Mouse (Mus musculus): Measurements from ENCODE around the gene Ano10. TPM values are rescaled to one million over a fixed set of nuclear protein-coding genes. Genes with fewer than 3 reads are reported as not detected.
A peak's percentile ranks its signal among the peaks of the same experiment; 100 is the strongest.
"Not testable (repeated sequence)": the region's sequence is repeated elsewhere in the genome, so short reads cannot be mapped to it uniquely, and the experiment has no call there.

The Ano10 gene
- total RNA-seq, 1 experiment from 2014 or later, result 24.4 TPM

DNA sequence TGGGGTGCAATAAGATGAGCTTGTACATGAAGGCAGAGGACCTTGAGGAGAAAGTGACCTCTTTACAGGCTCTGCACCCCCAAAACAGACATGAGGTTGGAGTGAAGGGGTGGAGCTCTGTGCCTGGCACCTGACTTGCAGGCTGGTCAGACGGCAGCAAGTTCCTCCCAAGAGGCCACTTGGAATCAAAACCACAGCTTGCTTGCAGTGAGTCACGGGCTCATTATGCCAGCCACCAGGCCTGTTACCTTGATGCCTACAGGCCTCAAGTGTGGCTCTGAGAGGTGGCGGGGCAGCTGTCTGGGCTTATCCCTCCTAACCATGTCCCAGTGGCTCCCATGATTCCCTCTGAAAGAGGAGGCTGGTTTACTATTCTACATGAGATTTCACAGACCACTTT, 114.1 kb downstream of the Ano10 start:
- no peak for ATAC-seq (ENCODE audit: extremely low read depth, insufficient number of reproducible peaks, low FRiP score, poor library complexity, severe bottlenecking)

DNA sequence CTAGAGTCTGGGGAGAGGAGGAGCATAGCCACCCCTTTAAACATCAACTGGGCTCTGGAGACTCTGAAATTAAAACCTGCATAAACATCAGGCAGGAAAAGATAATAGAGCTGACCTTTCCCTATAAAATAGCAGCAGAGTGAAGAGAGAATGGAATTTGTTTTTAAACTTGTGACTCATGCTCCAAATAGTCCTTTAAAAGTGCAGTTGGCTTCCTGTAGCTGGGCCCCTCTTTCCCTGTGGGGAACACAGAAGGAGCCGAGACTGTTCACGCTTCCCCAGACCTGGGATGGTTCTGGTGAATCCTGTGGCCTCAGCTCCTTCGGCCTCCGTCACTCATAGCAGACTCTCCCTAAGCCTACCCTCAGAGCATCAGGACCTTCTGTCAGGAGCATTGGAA, 115.8 kb downstream of the Ano10 start:
- ATAC-seq (ENCODE audit: extremely low read depth, insufficient number of reproducible peaks, low FRiP score, poor library complexity, severe bottlenecking), result no peak

DNA sequence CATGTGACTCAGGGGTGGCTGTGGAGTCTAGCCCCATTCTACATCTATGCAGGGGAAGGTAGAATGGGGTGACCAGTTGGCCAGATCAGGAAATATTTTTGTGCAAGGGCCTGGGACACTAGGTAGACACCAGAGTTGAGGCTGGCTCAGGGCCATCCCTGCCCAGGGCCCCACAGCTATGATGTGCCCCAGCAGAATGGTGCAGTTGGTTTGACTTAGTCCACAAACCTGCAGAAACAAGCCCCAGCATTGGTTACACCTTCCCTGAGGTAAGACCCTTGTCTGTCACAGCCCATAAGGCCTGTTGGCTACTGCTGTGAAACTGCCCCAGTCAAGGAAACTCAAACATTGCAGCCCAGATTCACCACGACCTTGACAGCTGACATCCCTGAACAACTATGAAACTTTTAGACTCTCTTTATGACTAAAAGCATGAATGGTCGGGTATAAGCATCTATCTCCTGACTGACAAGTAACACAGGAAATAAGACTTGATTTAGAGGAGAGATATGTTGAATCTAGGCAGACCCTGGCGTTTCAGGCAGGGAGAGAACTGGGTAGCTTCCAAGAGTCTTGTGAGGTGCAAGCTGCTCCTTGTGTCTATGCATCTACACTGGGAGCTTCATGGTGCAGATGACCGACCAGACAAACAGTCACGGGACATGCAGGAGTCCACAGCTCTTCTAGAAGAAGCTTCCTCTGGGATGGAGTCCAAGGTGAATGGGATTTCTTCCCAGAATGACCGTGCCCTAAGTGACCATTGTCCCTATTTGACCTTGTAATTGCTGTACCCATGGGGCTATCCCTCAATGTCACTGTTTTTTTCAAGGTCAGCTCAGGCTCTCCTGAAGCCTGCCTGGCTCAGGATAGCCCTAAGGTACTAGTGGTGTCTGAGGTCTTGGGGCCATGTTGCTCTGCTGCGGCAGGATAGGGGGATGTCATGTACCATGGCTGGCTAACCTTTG, 116.7 kb downstream of the Ano10 start:
- no peak for ATAC-seq (ENCODE audit: extremely low read depth, insufficient number of reproducible peaks, low FRiP score, poor library complexity, severe bottlenecking)

DNA sequence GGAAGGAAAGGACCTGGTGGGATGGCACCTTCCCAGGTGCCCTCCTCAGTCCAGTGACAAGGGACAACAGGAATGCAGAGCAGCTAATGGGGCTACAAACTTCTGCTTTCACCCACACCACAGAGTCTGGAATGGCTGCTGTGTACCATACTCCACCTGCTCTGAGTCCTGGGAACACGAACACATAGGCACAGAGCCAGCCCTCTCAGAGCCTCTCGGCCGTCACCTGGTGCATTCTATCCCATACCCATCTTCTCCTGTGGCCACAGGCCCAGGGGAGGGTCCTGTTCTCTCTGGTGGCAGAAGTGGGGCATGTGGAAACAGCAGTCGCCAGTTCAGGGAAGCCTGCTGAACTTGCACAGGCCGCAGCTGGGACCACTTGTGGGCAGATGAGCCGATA, 119.5 kb downstream of the Ano10 start:
- no peak for ATAC-seq (ENCODE audit: extremely low read depth, insufficient number of reproducible peaks, low FRiP score, poor library complexity, severe bottlenecking)

DNA sequence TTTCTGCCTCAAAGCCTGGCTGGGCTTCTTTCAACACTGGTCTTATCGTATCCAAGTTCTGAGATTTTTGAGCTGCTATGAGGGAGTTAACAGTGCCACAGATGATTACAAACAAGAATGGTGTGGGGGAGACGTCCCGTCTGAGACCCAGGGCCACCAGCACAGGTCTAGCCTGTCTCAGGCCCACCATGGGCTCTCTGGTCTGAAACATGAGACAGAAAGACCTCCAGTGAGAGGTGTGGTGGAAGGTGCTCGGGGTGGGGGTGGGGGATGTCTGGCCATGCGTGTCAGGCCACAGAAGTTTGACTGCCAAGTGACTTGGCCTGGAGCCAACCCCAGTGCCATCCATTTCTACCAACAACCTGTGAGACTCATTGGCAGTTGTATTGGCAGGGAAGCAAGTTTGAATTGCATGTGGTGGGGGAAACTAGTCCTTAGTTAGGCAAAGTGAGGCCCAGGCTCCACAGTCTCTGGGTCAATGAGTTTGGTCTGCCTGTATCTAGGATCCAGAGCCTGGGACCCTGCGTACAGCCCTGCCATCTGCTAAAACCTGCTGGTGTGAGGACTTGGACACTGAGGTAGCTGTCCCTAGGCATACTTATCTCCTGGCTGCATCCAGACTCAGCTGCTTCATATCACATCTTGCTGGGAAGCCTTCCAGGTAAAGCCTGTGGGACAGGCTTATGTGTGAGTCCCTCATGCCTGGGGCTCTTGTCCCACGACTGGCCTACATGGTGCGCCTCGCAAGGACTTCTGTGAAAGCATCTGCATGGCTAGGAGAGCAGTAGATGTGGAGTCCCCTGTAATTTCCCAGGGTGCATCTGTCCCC, 120.6 kb downstream of the Ano10 start:
- no peak for ATAC-seq (ENCODE audit: extremely low read depth, insufficient number of reproducible peaks, low FRiP score, poor library complexity, severe bottlenecking)

DNA sequence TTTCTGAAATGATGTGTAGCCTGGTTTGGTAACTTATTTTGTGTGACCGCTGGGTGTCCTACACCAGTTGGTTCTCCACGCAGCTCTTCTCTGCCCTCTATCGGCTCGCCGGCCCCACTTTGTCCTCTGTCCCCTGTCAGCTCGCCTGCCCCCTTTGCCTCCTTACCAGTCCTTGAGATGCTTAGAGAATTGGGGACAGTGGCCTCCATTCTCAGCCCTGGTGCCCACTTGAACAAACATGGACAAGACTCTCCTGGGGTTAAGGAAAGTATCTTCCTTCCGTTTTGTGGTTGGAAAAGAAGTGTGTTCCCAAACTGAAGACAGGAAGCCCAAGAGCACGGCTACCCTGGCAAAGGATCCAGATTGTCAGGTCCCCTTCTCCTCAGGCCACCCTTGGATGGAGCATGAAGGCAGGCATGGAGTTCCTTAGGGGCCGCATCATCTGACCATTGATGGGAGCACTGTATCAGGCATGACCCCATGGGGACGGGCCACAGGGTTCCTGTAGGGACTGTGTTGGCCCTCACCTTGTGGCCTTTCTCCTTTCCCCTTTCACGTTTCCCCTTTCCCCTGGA, 121.5 kb downstream of the Ano10 start:
- ATAC-seq (ENCODE audit: extremely low read depth, insufficient number of reproducible peaks, low FRiP score, poor library complexity, severe bottlenecking), result no peak

DNA sequence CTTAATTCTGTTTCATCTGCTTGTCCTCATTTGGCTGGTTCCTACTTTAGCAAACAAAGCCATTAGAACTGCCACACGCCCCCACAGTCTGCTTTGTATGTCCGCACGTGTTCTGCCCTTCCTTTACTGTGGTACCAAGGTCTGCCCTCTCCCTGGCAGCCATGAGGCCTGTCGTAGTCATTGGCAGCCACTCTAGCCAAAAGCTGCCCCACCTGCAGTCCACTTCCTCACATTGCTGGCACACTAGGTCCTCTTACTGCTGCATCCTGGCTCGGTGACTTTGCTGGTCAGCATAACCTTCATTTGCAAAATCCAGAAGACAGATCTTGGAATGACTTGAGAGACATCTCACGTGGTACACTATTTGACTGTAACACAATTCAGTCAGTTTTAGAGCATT, 124.3 kb downstream of the Ano10 start:
- no peak for ATAC-seq (ENCODE audit: extremely low read depth, insufficient number of reproducible peaks, low FRiP score, poor library complexity, severe bottlenecking)

DNA sequence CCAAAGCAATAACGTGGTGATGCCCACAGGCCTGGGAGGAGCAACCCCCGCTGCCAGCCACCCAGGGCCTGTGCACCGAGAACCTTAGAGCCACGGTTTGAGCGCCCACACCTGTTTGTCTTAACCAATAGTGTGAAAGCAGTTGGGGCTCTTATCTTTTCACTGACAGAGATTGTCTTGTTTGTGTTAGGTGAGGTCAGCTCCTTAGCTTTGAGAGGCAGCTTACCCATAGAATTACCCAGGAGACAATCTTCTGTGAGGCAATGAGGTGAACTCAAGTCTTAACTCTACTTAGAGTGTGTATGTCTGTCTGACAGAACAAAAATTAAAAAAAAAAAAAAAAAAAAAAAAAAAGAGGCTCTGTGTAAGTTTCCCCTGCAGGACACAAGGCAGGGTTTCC, 126.5 kb downstream of the Ano10 start:
- ATAC-seq (ENCODE audit: extremely low read depth, insufficient number of reproducible peaks, low FRiP score, poor library complexity, severe bottlenecking), result not testable (repeated sequence)

DNA sequence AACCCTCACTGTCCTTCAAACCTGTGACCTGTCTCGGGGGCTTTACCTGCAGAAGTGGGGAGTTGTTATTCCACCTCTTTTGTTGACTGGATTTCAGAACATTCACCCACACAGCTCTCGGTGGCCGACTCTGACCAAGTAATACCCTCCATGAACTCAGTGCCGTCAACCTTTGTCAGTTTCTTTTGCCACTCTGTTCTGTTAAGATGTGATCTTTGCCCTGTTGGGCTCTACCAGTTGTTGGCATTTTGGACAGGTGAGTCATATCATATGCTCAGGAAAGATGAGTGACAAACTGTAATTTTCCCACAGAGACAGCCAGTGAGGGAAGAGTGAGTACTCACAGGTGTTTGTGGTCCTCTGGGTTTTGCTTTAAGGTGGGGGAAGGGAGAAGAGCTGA, 129.7 kb downstream of the Ano10 start:
- ATAC-seq (ENCODE audit: extremely low read depth, insufficient number of reproducible peaks, low FRiP score, poor library complexity, severe bottlenecking), result no peak

DNA sequence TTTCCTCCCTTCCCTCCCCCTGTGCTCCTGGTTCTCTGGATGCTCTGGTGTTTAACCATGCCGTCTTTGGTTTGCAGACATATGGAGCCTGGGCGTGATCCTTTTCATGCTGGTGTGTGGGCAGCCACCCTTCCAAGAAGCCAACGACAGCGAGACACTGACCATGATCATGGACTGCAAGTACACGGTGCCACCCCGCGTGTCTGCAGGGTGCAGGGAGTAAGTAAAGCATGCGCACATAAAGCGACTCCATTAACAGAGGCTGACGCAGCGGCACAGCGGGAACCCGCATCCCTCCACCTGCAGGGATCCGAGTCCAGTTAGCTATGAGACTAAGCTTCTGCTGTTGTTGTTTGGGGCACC, 137.2 kb downstream of the Ano10 start:
- no peak for ATAC-seq (ENCODE audit: extremely low read depth, insufficient number of reproducible peaks, low FRiP score, poor library complexity, severe bottlenecking)

DNA sequence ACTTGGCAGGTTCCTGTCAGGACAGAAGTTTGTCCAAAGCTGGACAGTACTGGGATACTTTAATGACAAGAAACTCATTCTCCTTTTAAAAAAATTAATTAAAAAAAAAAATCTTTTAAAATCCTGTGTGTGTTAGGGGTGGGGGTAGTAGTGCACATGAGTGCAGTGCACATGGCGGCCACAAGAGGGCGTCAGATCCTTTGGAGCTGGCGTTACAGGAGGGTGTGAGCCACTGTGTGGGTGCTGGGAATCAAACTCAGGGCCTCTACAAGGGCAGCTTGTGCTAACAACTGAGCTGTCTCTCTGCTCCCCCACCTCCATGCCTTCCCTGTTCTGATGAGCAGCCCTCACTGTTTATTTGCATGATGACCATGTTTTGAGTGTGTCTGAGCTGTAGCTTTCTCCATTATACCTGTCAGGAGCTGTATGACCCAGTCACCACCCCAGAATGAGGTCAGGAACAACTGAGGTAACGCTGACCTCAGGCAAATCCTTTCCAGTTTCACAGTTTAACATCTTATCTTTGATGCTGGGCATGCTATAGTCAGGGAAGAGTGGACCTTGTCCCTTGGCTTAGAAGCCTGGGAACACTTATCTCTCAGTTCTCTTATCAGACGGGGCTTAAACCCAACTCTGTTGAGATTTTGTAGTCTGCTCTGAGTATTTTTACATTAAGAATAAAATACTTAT, 137.7 kb downstream of the Ano10 start:
- ATAC-seq (ENCODE audit: extremely low read depth, insufficient number of reproducible peaks, low FRiP score, poor library complexity, severe bottlenecking), result no peak

DNA sequence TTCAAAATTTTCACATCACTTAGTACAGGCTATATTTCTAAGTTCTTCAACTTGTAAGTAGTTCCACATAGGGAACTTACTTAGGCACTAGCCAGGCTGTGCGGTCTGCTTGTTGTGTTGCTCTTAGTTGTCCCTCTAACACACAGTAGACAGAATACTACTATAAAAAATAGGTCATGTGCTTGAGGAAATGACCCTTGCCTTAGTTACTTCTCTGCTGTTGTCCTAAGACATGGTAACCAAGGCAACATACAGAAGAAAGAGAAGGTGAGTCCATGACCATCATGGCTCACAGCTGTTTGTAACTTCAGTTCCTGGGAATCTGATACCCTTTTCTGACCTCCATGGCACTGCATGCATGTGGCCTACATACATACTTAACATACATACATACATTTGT, 139.0 kb downstream of the Ano10 start:
- ATAC-seq (ENCODE audit: extremely low read depth, insufficient number of reproducible peaks, low FRiP score, poor library complexity, severe bottlenecking), result no peak

DNA sequence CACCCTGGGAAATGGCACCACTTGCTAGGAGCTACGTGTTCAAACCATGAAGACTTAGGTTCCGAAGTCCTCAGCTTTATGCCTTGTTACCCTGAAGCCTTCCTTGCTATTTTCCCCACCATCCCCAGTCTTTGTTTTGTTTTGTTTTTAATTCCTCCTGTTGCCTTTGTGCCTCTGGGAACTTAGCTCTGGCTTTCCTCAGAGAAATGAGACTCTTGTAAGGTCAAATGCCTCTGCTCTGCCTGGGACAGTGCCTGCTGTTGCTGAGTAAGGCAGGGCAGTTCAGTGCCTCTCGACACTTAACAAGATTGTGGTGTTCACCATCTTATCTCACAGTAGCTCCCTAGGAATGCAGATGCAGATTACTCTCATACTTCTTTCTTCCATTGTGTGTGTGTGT, 140.8 kb downstream of the Ano10 start:
- ATAC-seq (ENCODE audit: extremely low read depth, insufficient number of reproducible peaks, low FRiP score, poor library complexity, severe bottlenecking), result no peak

DNA sequence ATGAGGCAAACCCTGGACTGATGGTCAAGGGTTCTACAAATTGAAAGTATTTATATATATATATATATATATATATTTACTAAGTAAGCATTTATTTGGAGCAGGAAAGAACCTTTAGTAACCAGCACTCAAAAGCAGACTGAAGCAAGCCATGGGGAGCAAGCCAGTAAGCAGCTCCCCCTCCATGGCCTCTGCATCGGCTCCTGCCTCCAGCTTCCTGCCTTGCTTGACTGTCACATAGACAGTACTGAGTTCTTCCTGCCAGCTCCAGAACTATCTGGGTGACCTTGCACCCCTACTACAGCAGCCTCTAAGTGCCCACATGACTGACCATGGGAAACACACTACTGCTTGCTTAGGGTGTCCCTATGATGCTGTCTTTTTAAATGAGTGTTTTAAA, 141.7 kb downstream of the Ano10 start:
- ATAC-seq (ENCODE audit: extremely low read depth, insufficient number of reproducible peaks, low FRiP score, poor library complexity, severe bottlenecking), result no peak

DNA sequence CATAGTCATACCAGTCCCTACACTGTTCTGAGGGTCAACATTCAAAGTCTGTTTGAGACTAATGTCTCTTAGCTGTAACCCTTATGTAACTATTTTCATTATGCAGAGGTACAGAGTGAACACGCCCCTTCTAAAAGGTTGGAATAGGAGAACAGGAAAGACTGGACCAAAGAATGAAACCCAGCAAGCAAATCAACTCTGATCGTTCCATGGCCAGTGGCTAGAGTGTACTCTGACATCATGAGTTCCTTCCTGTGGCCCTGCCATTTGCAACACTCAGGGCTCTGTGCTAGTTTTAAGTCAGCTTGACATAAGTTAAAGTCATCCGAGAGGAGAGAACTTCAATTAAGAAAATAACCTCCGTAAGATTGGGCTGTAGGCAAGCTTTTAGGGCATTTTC, 142.2 kb downstream of the Ano10 start:
- no peak for ATAC-seq (ENCODE audit: extremely low read depth, insufficient number of reproducible peaks, low FRiP score, poor library complexity, severe bottlenecking)

DNA sequence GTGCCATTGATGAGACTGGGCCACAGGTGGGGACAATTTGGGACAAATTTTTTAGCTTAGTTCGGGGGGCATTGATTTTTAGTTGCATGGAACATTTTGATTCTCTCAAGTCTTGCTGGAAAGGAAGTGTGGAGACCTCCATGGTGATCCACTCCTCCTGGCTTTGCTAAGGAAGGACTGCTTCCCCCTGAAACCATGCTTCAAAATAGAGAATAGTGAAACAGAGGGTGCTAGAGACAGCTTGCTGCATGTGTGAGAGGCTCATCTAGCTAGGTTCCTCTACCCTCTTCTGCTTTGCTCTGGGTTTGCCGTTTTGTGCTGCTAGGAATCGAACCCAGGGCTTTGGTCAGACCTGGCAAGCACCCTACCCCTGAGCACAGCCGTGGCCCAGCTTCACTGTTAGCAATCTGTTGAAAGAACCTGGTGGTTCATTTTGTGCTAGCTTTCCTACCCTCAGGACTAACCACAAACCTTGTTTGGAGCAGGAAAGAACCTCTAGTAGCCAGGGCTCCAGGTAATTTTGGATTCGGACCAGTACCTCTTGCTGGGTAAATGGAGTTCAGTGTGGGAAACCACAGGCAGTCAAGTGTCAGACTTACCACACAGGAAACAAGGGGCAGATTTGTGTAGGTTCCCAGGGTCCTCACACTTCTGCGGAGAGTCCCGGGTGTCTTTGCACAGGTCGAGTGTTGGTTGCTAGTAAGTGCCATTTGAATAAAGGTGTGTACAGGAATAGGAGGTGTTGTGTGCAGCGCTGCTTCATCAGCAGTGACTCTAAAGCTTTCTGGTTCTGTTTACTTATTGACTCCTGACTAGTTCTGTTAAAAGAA, 144.0 kb downstream of the Ano10 start:
- peak; percentile 25; the same call in 1 of the 2 replicates for ATAC-seq (ENCODE audit: extremely low read depth, insufficient number of reproducible peaks, low FRiP score, poor library complexity, severe bottlenecking)

DNA sequence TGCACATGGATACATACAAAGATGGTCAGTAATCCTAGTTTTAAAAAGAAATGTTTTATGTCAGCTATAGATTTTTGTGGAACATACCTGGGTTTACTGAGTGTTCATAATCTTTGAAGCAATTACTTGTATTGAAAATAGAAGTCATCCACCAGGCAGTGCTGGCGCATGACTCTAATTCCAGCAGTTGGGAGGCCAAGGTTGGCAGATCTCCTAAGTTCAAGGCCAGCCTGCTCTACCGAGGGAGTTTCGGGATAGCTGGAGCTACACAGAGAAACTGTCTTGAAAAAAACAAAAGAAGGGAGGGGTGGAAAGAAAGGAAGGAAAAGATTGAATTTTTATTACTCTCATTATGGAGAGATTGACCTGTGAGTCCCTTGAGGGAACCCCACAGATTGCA, 145.9 kb downstream of the Ano10 start:
- no peak for ATAC-seq (ENCODE audit: extremely low read depth, insufficient number of reproducible peaks, low FRiP score, poor library complexity, severe bottlenecking)

DNA sequence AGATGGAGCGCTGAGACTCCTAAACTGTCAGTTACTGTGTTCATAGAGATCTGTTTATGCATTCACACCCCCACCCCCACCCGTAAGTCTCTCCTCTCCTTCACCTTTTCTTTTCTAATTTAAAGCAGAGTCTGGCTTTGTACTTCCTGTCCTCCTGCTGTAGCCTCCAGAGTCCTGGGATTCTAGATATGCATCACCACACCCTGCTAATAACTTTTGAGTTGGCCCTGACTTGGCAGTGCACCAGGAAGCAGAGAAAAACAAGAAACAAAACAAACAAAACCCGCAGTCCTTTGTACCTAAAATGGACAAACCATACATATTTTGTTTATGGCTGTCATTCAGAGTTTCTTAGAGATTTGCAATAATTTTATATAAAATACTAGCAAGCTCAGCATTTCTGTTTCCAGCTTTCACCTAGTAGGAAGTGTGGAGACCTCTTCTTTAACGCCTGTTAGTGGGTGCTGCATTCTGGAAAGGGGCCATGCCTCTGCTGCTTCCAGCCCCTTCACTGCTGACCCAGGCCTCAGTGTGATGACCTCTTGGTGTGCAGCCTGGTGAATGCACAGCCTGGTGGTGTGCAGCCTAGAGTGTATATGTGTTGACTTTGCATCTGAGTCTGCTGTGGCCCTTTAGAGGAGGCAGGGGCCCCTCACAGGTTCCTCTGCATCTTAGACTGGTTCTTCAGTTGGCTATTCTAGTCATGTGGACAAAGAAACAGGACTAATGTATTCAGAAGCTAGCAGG, 147.9 kb downstream of the Ano10 start:
- no peak for ATAC-seq (ENCODE audit: extremely low read depth, insufficient number of reproducible peaks, low FRiP score, poor library complexity, severe bottlenecking)
